Mouse (Mus musculus): ENCODE measurements at regions not wholly inside any gene's neighbourhood (a gene's known extent, or its start where the extent isn't known, plus 50 kb on each side); places are given as distances from the start of the nearest gene placed in this dataset.

GRCm38 (mm10) chr1:76535522-76535956, 979.3 kb downstream of the Epha4 start:
- no peak for DNase-seq

GRCm38 (mm10) chr1:76540529-76540928, 974.4 kb downstream of the Epha4 start:
- no peak for DNase-seq

GRCm38 (mm10) chr1:76550876-76551275, 964.0 kb downstream of the Epha4 start:
- DNase-seq = no peak

GRCm38 (mm10) chr1:76559441-76559840, 955.4 kb downstream of the Epha4 start:
- no peak for DNase-seq

GRCm38 (mm10) chr1:76575487-76575886, 939.4 kb downstream of the Epha4 start:
- DNase-seq = no peak

GRCm38 (mm10) chr1:76585921-76586320, 929.0 kb downstream of the Epha4 start:
- DNase-seq = no peak

GRCm38 (mm10) chr1:76625831-76626230, 889.1 kb downstream of the Epha4 start:
- no peak for DNase-seq

- DNase-seq = no peak
Measured at GRCm38 (mm10) chr1:76629861-76630260, 885.0 kb downstream of the Epha4 start.

- peak; percentile 52 to 61 for DNase-seq
Measured at GRCm38 (mm10) chr1:76634071-76634470, 880.8 kb downstream of the Epha4 start.

GRCm38 (mm10) chr1:76637268-76638009, 877.4 kb downstream of the Epha4 start:
- DNase-seq = peak; percentile 17 to 30

- peak; percentile 5 to 21 for DNase-seq
Measured at GRCm38 (mm10) chr1:76638010-76638400, 876.9 kb downstream of the Epha4 start.

- no peak for DNase-seq
Measured at GRCm38 (mm10) chr1:76641181-76641711, 873.6 kb downstream of the Epha4 start.

GRCm38 (mm10) chr1:76642703-76643102, 872.2 kb downstream of the Epha4 start:
- no peak for DNase-seq

- no peak for DNase-seq
Measured at GRCm38 (mm10) chr1:76644895-76645294, 870.0 kb downstream of the Epha4 start.

- DNase-seq = no peak
Measured at GRCm38 (mm10) chr1:76654826-76655225, 860.1 kb downstream of the Epha4 start.

- no peak for DNase-seq
Measured at GRCm38 (mm10) chr1:76658228-76658627, 856.7 kb downstream of the Epha4 start.

- no peak for DNase-seq
Measured at GRCm38 (mm10) chr1:76660146-76660545, 854.7 kb downstream of the Epha4 start.

GRCm38 (mm10) chr1:76664381-76664780, 850.5 kb downstream of the Epha4 start:
- DNase-seq = no peak

- no peak for DNase-seq
Measured at GRCm38 (mm10) chr1:76676836-76677235, 838.1 kb downstream of the Epha4 start.

GRCm38 (mm10) chr1:76705556-76705955, 809.3 kb downstream of the Epha4 start:
- no peak for DNase-seq

GRCm38 (mm10) chr1:76717639-76718292, 797.1 kb downstream of the Epha4 start:
- DNase-seq = no peak

GRCm38 (mm10) chr1:76724453-76724852, 790.4 kb downstream of the Epha4 start:
- peak; percentile 15 to 21 for DNase-seq

GRCm38 (mm10) chr1:76737003-76737402, 777.9 kb downstream of the Epha4 start:
- DNase-seq = no peak

- no peak for DNase-seq
Measured at GRCm38 (mm10) chr1:76737663-76738062, 777.2 kb downstream of the Epha4 start.
